Mouse (Mus musculus) spleen, adult 2 months (tissue): ENCODE measurements around the gene Tbc1d21.

ENCODE experiments used
- CTCF ChIP-seq: fragments of 200-500 bp; IDR thresholded peaks from 2 replicates; pipeline ENCODE4 v1.5.1; 2011; ENCODE audit warnings: mild to moderate bottlenecking, inconsistent platforms; ENCODE audit not compliant: insufficient read depth, insufficient read length, insufficient replicate concordance; ENCODE audit errors: extremely low read depth
- POLR2A ChIP-seq: fragments of 200-500 bp; IDR thresholded peaks from 2 replicates; pipeline ENCODE4 v1.6.1; 2011; ENCODE audit warnings: low read depth, low read length, inconsistent platforms

- no peak for TF ChIP-seq CTCF
- TF ChIP-seq POLR2A: no peak
These were observed 39.0 kb downstream of the Tbc1d21 start for GRCm38 (mm10) chr9:58331276-58331675.
